Mouse (Mus musculus) gonadal fat pad, adult 2 months (tissue): ENCODE results near the gene Sv2c. TPM values are rescaled to one million over a fixed set of nuclear protein-coding genes. Genes with fewer than 3 reads are reported as not detected.

ENCODE experiments used
- DNase-seq: peaks from one replicate; pipeline ENCODE4 v3.0.0-alpha.2; 2012; ENCODE audit warnings: low read depth
- polyA plus RNA-seq: library from polyadenylated mRNA; depleted of rRNA; stranded (reverse); fragments of >200 nt; gene quantifications from 2 replicates; pipeline ENCODE4 v1.2.3, GENCODE M21; 2012; rRNA removed

Gene Sv2c
- polyA plus RNA-seq, 1 experiment = 0.26 TPM

- DNase-seq = no peak
Measured at GRCm38 (mm10) chr13:95944621-95945020, 187.8 kb downstream of the Sv2c start.

- DNase-seq = no peak
Measured at GRCm38 (mm10) chr13:95943919-95944318, 188.5 kb downstream of the Sv2c start.

GRCm38 (mm10) chr13:95942587-95942986 lies 189.8 kb downstream of the Sv2c start:
- DNase-seq = no peak

GRCm38 (mm10) chr13:95941861-95942260 lies 190.5 kb downstream of the Sv2c start:
- no peak for DNase-seq

- no peak for DNase-seq
Measured at GRCm38 (mm10) chr13:95940811-95941210, 191.6 kb downstream of the Sv2c start.

- no peak for DNase-seq
Measured at GRCm38 (mm10) chr13:95924201-95924621, 208.2 kb downstream of the Sv2c start.

GRCm38 (mm10) chr13:95922626-95923025 lies 209.8 kb downstream of the Sv2c start:
- no peak for DNase-seq

GRCm38 (mm10) chr13:95918624-95919284 lies 213.6 kb downstream of the Sv2c start:
- no peak for DNase-seq

- DNase-seq = no peak
Measured at GRCm38 (mm10) chr13:95913046-95913406, 219.4 kb downstream of the Sv2c start.

GRCm38 (mm10) chr13:95912157-95913045 lies 220.0 kb downstream of the Sv2c start:
- DNase-seq = no peak

GRCm38 (mm10) chr13:95910270-95910669 lies 222.1 kb downstream of the Sv2c start:
- DNase-seq = no peak

GRCm38 (mm10) chr13:95909244-95909643 lies 223.1 kb downstream of the Sv2c start:
- no peak for DNase-seq

Other genes with a start within 250 kb of the Sv2c start
- gene Iqgap2, start 240.7 kb downstream of the Sv2c start, polyA plus RNA-seq = 12.7 and 20.1 TPM in 2 replicates
- gene Gm20075, start 51.2 kb downstream of the Sv2c start, polyA plus RNA-seq = 0.42 and 5.0 TPM in 2 replicates
- gene Gm17190, start 50.5 kb downstream of the Sv2c start, polyA plus RNA-seq = not detected in 2 replicates